In the genomic region with DNA sequence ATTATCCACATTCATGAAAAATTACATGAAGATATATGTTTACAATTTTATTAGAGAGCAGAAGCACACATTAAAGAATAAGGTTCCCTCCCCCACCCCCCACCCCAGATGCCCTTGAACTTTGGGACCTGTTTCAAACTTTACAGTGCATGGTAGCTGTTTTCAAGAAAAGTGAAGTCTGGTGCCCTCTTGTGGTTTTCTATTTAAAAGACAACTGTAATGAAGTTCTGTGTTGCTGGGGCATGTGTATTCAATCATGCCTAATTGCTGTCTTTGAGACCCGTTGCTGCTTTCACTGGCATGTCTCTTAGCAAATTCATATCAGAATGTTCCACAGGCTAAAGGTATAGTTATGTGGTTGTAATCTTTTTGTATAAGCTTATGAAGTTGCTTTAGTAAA, we compare ENCODE assay signal across 9 mouse cellular contexts. TPM values are rescaled to one million over a fixed set of nuclear protein-coding genes. Genes with fewer than 3 reads are reported as not detected.
A peak's percentile ranks its signal among the peaks of the same experiment; 100 is the strongest.
DNase-seq lines count a peak whose midpoint lies in the region; ATAC-seq and TF ChIP-seq lines count a peak whose summit lies in the region.
"Had no signal": no experiment of that assay in that cellular context is flagged by ENCODE, and none has a peak within 500 bp of the region (broad histone marks: within the 10 kb centered on the region; RNA-seq: fewer than 3 reads in every experiment).

No protein-coding gene starts in this region.

- H3K36me3 ChIP-seq in forebrain, embryonic 12.5 days (replicated peaks): no peaks in the 10 kb centered on the region
- no peaks in the 10 kb centered on the region for H3K36me3 ChIP-seq in lung, postnatal 0 days (ENCODE audit: insufficient read depth, low read length)
- H3K36me3 ChIP-seq: embryonic facial prominence, embryonic 13.5 days had no signal

- 3% methylated on average over 1 of the region's 1 CpGs for WGBS in forebrain, embryonic 12.5 days
- 3% methylated on average over 1 of the region's 1 CpGs for WGBS in lung, postnatal 0 days

- H3K4me3 ChIP-seq in forebrain, embryonic 12.5 days (replicated peaks): no peak overlapping the region
- H3K4me3 ChIP-seq in lung, postnatal 0 days (ENCODE audit: low read depth, low read length): no peak overlapping the region
- H3K4me3 ChIP-seq: embryonic facial prominence, embryonic 13.5 days had no signal

- H3K9me3 ChIP-seq in forebrain, embryonic 12.5 days: no peaks in the 10 kb centered on the region
- H3K9me3 ChIP-seq in lung, postnatal 0 days (ENCODE audit: low read length): no peaks in the 10 kb centered on the region
- H3K9me3 ChIP-seq: embryonic facial prominence, embryonic 13.5 days had no signal

- ATAC-seq in CD4-positive, CD25-positive, alpha-beta regulatory T cell, adult 4 months: peak; percentile 91
- peak; percentile 23; the same call in 1 of the 2 replicates for ATAC-seq in forebrain, embryonic 12.5 days (ENCODE audit: low FRiP score)
- peak; percentile 43; the same call in 1 of the 2 replicates for ATAC-seq in lung, postnatal 0 days

- peak; percentile 69 for DNase-seq in kidney, adult 9 months
- DNase-seq in kidney, adult 11 months: no peak
- DNase-seq in T-cell, adult 2 months (ENCODE audit: low spot score): peak; percentile 45
- DNase-seq in lung, postnatal 0 days (ENCODE audit: low spot score): peak; percentile 85
- no peak for DNase-seq in urinary bladder, postnatal 4 days (ENCODE audit: low spot score in 2 of 2)
- no peak for DNase-seq in gastrocnemius, postnatal 4 days (ENCODE audit: low spot score in 2 of 2)

- H3K9ac ChIP-seq in forebrain, embryonic 12.5 days: no peak overlapping the region
- H3K9ac ChIP-seq in lung, postnatal 0 days (replicated peaks; ENCODE audit: low read depth): no peak overlapping the region
- H3K9ac ChIP-seq: embryonic facial prominence, embryonic 13.5 days had no signal

- peak; percentile 75 for TF ChIP-seq CTCF in lung, postnatal 0 days (IDR thresholded peaks at IDR 0.05)

- H3K27ac ChIP-seq in forebrain, embryonic 12.5 days: no peak overlapping the region
- no peak overlapping the region for H3K27ac ChIP-seq in lung, postnatal 0 days (ENCODE audit: low read length)
- H3K27ac ChIP-seq: embryonic facial prominence, embryonic 13.5 days had no signal

- H3K4me2 ChIP-seq in forebrain, embryonic 12.5 days: no peak overlapping the region
- H3K4me2 ChIP-seq in lung, postnatal 0 days (replicated peaks; ENCODE audit: low read depth, low read length): no peak overlapping the region
- H3K4me2 ChIP-seq: embryonic facial prominence, embryonic 13.5 days had no signal

- no peaks in the 10 kb centered on the region for H3K27me3 ChIP-seq in forebrain, embryonic 12.5 days
- H3K27me3 ChIP-seq in lung, postnatal 0 days (replicated peaks; ENCODE audit: insufficient read depth, low read length): no peaks in the 10 kb centered on the region
- H3K27me3 ChIP-seq: embryonic facial prominence, embryonic 13.5 days had no signal

- TF ChIP-seq EP300 in lung, postnatal 0 days (IDR thresholded peaks at IDR 0.05): no peak

- no peaks in the 10 kb centered on the region for H3K4me1 ChIP-seq in forebrain, embryonic 12.5 days
- no peaks in the 10 kb centered on the region for H3K4me1 ChIP-seq in lung, postnatal 0 days (ENCODE audit: insufficient read depth, low read depth, low read length)
- H3K4me1 ChIP-seq: embryonic facial prominence, embryonic 13.5 days had no signal

RNA-seq across cellular contexts. Expression of gene Rubcnl, which starts 25.3 kb away (rescaled TPM):
- polyA plus RNA-seq in CD4-positive, CD25-positive, alpha-beta regulatory T cell, adult 4 months (2017; shearing (Covaris generic)): 1 to 10 TPM in 1 of 2 experiments, under 1 TPM in 1; 0.51 to 1.3 TPM
- polyA plus RNA-seq in forebrain, embryonic 12.5 days (2016; fragmentation: Nextera tagmentation; extraction: Ambion mirVana): 0.14 and 0.18 TPM in 2 replicates
- 0.27 TPM in 2 replicates for polyA plus RNA-seq in lung, postnatal 0 days (2015; fragmentation: Nextera tagmentation; extraction: Ambion mirVana)
- under 1 TPM; 0.32 to 0.60 TPM for total RNA-seq in gastrocnemius, postnatal 4 days (2021)

RNA-seq across cellular contexts. Expression of gene Lrch1, which starts 42.8 kb away (rescaled TPM):
- 10 to 100 TPM; 30.1 to 30.3 TPM for polyA plus RNA-seq in CD4-positive, CD25-positive, alpha-beta regulatory T cell, adult 4 months (2017; shearing (Covaris generic))
- polyA plus RNA-seq in forebrain, embryonic 12.5 days (2016; fragmentation: Nextera tagmentation; extraction: Ambion mirVana): 12.6 and 13.6 TPM in 2 replicates
- 13.5 and 15.3 TPM in 2 replicates for polyA plus RNA-seq in lung, postnatal 0 days (2015; fragmentation: Nextera tagmentation; extraction: Ambion mirVana)
- 10 to 100 TPM; 20.6 to 20.7 TPM for total RNA-seq in gastrocnemius, postnatal 4 days (2021)

Comparison
In these comparisons a context has a peak if more than half of its experiments do, and no peak if none do; other contexts are left out.
1. DNase-seq: peak in kidney, adult 9 months (single experiment), T-cell, adult 2 months (single experiment) and lung, postnatal 0 days (single experiment); none in kidney, adult 11 months (single experiment), urinary bladder, postnatal 4 days (0 of 2) and gastrocnemius, postnatal 4 days (0 of 2).
2. ATAC-seq: peak in every context shown above with its lines; median percentile 91 in CD4-positive, CD25-positive, alpha-beta regulatory T cell, adult 4 months; 43 in lung, postnatal 0 days; 23 in forebrain, embryonic 12.5 days.